Mouse (Mus musculus) cerebellum, postnatal 10 days (tissue): ENCODE measurements around the gene Hsd3b6.
"Not testable (repeated sequence)": the region's sequence is repeated elsewhere in the genome, so short reads cannot be mapped to it uniquely, and the experiment has no call there.

Source experiments
- DNase-seq, 2 experiments: peaks; one replicate each; pipeline ENCODE4 v3.0.0; 2021; ENCODE audit warnings: mixed read lengths in 2 of 2

Gene Hsd3b6

DNA sequence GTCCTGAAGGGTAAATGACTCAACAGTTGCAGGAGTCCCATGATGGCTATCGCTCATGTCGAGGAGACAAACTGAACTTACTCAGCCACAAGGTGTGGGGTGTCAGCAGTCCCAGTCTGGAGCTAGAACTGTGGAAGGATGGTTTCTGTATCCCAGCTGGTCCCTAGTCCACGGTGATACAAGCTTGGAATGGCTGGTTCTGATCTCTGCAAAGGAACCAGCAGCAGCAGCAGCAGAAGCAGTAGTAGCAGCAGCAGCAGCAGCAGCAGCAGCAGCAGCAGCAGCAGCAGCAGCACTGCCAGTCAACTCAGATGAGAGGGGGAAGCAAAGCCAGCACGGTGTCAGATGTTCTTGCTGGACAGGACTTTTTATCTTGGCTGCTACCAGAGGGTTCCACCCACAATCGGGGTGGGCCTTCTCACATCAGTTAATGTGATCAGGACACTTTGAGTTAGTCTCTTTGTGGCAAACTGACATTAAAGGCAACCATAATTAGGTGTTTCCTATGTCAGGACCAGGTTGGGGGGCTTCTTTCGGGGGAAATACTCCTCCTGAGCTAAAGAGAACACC, at the start of gene Hsd3b6:
Hsd3b6 (minus strand) TSS at position 343 of the 570 bp plus-strand sequence.
- DNase-seq, result no peak

DNA sequence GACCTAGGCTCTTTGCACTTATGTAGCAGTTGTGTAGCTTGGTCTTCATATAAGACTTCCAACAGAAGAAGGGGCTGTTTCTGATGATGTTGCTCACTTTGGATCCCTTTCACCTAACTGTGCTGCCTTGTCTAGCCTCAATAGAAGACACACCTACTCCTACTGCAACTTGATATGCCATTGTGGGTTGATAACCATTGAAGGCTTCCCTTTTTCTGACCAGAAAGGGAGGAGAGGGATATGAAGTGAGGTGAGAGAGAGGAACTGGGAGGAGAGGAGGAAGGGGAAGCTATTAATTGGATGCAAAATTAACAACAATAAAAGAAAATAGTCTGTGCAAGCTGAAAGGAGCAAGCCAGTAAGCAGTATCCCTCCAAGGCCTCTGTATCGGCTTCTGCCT, 48.6 kb upstream of the Hsd3b6 start:
- DNase-seq, result no peak

DNA sequence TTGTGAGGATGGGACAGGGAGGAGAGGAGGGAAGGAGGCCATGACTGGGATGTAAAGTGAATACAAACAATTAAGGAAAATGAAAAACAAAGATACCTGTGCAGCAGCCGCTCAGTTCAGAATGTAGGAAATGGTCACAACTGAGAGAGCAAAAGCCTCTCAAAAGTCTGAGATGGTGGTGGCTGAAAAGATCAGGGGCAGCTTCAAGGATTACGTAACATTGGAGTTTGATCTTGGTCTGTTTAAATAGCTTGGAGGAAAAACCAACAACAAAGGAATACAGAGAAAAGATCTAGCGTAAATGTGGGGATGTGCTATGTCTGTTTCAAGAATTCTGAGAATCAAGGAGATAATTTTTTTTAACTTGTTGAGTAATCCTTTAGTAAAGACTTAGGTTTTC, 45.3 kb upstream of the Hsd3b6 start, which contains the start of gene Hsd3b1:
Hsd3b1 (minus strand) TSS at position 219 of the 400 bp plus-strand sequence.
- no peak for DNase-seq

DNA sequence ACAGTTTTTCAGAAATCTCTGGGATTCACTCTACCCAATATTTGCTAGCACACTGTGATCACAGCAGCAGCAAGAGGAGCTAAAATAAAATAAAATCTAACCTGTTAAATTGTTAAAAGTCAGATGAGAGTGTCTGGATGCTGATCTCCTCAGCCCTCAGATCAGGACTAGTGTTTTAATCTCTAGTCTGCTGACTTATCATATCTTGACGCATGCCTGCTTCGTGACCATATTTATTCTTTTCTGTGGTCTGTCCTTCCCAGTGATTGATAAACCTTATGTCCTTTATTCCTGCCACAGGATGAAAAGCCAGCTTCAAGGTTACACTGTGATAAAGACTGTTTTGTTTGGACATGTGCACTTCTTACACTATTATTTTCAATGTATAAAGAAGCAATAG, 43.8 kb upstream of the Hsd3b6 start:
- DNase-seq, result no peak

DNA sequence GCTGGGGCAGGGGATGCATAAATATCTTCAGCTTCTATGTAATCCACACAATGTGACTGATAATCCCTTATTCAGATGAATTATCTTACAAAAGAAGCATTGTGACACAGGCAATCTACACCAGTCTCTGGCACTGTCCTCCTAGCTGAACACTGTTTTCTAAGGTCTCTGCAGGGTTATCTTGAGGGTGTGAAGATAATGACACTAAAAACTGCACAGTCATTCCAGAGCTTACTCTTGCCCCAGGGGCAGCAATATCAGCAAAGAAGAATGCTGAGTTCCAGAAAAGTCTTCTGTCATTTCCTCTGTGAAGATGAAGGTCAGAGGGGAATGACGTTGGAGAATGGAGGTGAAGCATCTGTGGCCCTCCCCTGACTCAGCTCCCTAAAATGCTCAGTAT, 42.6 kb upstream of the Hsd3b6 start:
- no peak for DNase-seq

DNA sequence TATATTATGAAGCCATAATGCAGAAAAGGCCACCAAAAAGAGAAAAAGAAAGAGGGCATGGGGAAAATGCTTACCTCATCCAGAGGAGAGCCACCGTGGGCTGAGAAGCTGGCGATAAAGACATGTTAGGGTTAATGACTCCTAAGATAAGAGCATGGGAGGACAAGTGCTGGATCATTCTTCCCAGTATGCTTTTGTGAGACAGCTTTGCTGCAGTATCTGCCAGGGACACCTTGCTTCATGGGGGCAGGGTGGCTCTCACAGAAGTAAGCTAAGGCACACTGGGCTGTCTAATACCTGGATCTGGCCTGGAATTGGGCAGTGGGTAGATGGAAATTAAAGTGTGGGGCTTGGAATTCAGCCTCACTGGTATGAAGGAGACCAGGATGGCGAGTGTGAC, 40.9 kb upstream of the Hsd3b6 start:
- DNase-seq, result no peak

DNA sequence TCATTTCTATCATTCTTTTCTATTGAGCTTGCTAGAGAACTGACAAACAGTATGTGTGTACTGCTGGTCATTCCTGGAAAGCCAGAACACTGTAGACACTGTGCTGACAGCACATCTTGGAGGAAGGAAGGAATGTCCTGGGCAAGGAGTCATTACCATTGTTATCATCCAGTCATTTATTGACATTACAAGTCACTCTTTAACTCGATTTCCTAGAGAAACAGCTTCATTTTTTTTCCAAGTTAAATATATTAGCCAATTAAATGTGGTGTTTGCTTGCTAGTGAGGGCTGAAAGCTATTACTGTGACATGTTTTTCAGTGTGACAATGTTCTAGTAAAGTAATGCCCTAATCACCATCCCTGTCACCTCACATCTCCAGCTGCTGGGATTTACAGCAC, 39.4 kb upstream of the Hsd3b6 start:
- DNase-seq, result no peak

DNA sequence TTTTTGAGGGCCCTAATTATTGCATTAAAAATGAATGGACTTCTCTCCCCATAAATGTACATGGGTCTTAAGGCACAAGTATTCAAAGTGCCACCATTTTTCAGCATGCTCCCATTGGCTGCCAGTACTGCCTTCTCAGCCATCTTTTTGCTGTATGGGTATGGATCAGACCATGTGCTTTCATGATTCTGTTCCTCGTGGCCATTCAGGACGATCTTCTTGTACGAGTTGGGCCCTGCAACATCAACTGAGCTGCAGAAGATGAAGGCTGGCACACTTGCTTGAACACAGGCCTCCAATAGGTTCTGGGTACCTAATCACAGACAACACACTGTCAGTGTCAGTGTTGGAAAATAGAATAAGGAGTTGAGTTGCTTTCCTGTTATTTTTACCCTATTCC, 38.8 kb upstream of the Hsd3b6 start:
- DNase-seq, result no peak

DNA sequence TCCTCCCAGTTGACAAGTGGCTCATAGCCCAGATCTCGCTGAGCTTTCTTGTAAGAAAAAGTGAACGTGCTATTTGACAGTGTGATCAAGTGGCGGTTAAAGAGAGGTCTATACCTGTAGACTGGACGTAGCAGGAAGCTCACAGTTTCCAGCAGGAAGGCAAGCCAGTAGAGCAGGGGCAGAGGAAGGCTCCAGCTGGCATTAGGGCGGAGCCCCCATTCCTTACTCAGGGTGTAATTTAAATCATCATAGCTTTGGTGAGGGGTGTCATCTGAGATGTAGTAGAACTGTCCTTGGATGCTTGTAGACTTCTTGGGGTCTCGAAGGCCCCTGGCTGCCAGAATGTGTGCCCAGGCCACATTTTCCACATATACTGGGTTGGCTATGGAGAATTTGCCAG, 38.4 kb upstream of the Hsd3b6 start:
- no peak for DNase-seq

DNA sequence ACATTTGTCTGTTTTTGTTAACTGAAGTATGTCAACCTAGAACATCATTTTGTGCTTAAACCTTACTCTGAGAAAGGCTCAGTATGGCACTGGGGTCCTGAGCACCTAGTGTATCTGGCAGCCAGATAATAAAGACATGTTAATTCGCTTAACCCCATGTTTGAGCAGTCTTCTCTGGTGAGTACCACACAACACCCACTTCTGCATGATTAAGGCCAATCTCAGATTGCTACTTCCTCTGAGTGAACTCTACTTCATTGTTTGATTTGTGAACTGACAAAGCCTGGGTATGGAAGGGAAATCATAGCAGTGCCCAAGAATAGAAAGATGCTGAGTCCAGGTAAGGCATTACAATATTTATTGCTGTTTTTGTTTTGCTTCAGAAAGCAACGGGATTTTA, 37.6 kb upstream of the Hsd3b6 start:
- no peak for DNase-seq

DNA sequence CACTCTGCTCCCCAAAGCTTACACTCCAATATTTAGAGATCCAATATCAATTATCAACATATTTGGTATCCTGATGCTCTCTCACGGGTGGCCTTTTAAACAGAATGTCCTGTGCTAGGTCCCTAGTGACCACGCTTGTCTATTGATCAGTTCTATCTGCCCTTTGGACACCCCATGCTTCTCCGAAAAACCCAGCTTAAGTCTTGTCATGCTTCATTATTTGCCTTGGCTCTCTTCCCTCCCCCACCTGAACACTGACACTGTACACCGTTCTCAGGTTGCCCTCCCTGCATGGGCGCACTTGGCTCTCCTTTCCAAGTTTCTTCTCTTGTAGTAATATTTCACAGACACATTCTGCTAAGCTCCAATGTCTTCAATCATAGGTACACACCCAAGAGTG, 36.0 kb upstream of the Hsd3b6 start:
- DNase-seq, result no peak

DNA sequence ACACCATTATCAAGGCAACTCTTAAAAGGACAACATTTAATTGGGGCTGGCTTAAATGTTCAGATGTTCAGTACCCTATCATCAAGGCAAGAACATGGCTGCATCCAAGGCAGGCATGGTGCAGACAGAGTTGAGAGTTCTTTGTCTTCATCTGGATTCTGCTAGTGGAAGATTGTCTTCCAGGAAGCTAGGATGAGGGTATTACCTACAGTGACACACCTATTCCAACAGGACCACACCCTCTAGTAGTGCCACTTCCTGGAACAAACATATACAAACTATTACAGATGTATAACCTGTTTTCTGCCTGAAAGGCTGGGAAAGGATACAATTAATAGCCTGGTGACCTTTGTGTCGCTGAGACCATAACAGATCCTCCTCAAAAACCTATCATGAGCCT, 34.7 kb upstream of the Hsd3b6 start:
- DNase-seq, result no peak

DNA sequence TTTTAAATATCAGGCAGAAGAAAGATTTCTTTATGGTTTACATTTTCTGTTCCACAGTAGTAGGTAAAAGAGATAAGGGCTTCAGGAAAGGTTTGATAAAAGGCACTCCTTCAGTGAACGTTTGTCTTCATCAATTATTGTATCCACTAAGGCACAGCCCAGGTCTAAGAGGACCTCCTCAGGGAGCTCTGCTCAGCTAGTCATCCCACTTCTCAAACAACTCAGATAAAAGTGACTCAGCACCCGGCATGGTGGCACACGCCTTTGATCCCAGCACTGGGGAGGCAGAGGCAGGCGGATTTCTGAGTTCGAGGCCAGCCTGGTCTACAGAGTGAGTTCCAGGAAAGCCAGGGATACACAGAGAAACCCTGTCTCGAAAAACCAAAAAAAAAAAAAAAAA, 1.6 kb downstream of the Hsd3b6 start:
- DNase-seq, result not testable (repeated sequence)

DNA sequence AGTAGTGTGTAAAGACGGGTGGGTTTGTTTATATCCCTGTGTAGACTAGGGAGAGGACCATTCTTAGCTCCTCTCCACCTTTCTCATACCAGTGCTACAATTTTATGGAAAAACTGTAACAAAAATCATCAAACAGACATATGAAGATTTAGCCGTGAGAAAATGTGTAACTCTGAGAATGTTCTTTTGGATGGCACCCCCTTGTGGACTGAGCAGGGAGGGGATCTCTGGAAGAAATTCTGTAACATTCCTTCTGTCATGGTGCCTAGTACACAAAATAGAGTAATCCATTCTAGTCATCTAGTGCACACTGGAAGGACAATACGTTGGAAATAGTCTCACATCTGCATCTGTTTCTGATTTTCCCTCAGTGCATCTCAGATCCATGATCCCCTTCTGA, 9.2 kb downstream of the Hsd3b6 start:
- DNase-seq, result not testable (repeated sequence)

DNA sequence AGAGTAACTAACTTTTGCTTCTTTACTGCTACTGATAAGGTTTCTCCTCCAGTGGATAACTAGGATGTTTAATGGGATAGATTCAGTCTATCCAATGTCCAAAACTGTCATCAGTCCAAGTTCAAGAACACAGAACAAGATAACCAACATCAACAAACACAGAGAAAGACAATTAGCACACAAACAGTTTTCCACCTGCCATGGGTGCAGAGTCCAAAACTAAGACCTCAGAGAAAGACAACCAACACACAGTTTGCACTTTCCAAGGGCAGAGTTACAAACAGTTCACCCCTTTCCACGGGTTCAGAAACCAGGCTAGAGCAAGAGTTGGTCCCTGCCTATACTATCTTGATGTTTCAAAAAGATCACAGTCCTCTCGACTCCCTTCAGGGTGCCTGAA, 27.7 kb downstream of the Hsd3b6 start:
- no peak for DNase-seq

DNA sequence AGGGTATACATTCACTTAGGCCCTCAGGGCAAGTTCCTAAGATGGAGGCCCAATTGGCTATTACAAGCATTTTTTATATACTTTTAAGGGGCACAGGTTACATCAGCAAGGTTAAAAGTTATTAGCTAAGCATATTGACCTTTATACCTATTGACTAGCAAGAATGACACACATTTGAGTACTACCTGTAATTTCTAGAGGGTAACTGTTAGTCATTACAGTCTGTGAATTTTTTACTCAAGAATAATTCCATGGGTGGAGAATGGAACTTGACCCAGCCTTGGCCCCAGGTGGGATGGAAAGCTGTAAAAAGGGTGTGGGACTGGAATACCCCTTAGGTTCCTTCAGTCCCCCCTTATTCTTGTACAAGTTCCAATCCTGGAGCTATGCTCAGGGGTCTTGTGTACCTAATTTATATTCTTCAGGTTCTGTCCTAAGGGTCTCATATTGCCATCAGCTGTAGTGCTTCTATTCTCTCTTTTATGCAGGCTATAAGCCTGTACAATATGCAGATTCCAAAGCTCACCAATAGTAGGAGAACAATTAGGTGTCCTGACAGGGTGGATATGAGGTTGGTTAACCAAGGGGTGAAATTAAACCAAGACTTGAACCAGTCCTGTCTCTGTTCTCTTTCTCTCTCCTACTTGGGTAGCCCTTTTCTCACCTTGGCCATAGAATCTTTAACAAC, 31.9 kb downstream of the Hsd3b6 start:
- no peak for DNase-seq

DNA sequence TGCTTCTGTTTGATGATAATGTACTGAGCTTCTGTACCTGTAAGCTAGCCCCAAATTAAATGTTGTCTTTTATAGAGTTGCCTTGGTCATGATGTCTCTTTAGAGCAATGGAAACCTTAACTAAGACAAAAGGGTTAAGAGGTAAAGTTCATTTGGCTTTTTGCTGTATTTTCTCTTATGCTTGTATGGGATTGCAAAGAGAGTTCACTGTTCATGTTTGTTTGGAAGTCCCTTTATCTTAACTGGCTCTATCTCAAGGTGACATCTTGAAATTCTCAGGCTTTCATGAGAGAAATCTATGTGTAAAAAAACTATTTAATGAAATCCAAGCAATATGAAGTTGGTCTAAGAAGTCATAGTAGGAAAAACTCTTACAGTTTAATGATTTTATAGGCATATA, 33.3 kb downstream of the Hsd3b6 start:
- DNase-seq, result no peak

DNA sequence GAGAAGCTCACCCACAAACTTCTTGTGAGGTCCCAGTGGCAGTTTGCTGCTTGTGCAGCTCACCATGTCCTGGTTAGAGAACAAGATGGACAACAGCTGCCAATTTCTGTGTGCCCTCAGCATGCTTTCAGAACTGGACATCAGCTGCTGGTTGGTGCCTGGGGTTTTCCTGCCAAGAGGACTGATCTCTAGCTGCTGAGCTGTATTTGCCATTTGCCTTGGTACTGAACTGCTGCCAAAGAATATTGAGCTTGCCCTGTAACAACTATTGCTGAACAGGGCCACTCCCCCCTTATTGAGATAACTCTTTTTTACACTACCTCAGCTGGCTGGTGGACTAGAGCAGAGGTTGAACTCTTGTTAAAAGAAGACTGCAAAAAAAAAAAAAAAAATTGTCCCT, 50.1 kb downstream of the Hsd3b6 start:
- no peak for DNase-seq

DNA sequence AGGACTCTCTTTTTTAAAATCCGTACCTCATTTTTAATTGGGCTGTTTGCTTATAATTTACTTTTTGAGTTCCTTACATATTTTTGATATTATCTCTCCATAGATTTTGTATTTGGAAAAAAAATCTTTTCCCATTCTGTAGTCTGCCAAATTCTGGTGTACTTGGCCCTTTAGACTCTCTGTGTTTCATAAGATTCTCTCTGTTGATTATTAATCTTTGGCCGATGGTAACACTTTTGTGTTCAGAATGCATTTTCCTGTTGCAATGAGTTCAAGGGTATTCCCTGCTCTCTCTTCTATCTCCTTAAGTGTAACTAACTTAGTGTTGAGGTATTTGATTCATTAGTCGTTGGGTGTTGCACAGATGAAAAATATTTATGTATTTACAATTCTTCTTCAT, 57.4 kb downstream of the Hsd3b6 start:
- DNase-seq, result no peak
